In genomic region chr4:62742885-62743760, GRCm38 (mm10) we compare ENCODE assay signal across 14 mouse cellular contexts.
DNase-seq lines count a peak whose midpoint lies in the region; ATAC-seq lines count a peak whose summit lies in the region.
"Had no signal": no experiment of that assay in that cellular context is flagged by ENCODE, and none has a peak within 500 bp of the region (broad histone marks: within the 10 kb centered on the region; RNA-seq: fewer than 3 reads in every experiment).

No protein-coding gene starts in this region.

- no peak for ATAC-seq in intestine, embryonic 14.5 days (replicated peaks; ENCODE audit: low FRiP score, low TSS enrichment, low read depth)
- ATAC-seq in intestine, embryonic 16.5 days = no peak
- no peak for ATAC-seq in neural tube, embryonic 13.5 days (ENCODE audit: low read depth)
- ATAC-seq in stomach, embryonic 16.5 days (ENCODE audit: insufficient read depth, low FRiP score) = no peak

- no peaks in the 10 kb centered on the region for H3K27me3 ChIP-seq in intestine, embryonic 14.5 days (replicated peaks; ENCODE audit: control insufficient read depth, insufficient read depth, low read length)
- H3K27me3 ChIP-seq in intestine, embryonic 16.5 days (replicated peaks; ENCODE audit: control insufficient read depth, insufficient read depth, low read length) = no peaks in the 10 kb centered on the region
- no peaks in the 10 kb centered on the region for H3K27me3 ChIP-seq in neural tube, embryonic 13.5 days
- H3K27me3 ChIP-seq in stomach, embryonic 16.5 days (ENCODE audit: control insufficient read depth, insufficient read depth, low read length) = no peaks in the 10 kb centered on the region

- H3K4me2 ChIP-seq in intestine, embryonic 14.5 days (ENCODE audit: low read length) = no peak overlapping the region
- H3K4me2 ChIP-seq in intestine, embryonic 16.5 days (ENCODE audit: low read depth, low read length) = no peak overlapping the region
- no peak overlapping the region for H3K4me2 ChIP-seq in neural tube, embryonic 13.5 days
- H3K4me2 ChIP-seq in stomach, embryonic 16.5 days (ENCODE audit: low read depth, low read length) = no peak overlapping the region
- H3K4me2 ChIP-seq: hindbrain, embryonic 14.5 days had no signal

- H3K4me3 ChIP-seq in intestine, embryonic 14.5 days (ENCODE audit: low read depth, low read length) = no peak overlapping the region
- H3K4me3 ChIP-seq in intestine, embryonic 16.5 days (ENCODE audit: low read length) = no peak overlapping the region
- no peak overlapping the region for H3K4me3 ChIP-seq in neural tube, embryonic 13.5 days
- H3K4me3 ChIP-seq in stomach, embryonic 16.5 days (replicated peaks; ENCODE audit: low read length) = no peak overlapping the region
- H3K4me3 ChIP-seq: myocyte had no signal

- DNase-seq in embryo, embryonic 11 days = peak; percentile 39
- no peak for DNase-seq in embryo, embryonic 10.5 days (ENCODE audit: low spot score)
- DNase-seq in intestine, embryonic 14.5 days (ENCODE audit: low spot score) = no peak
- DNase-seq in neural tube, embryonic 10.5 days (ENCODE audit: extremely low spot score, low spot score) = no peak
- no peak for DNase-seq in right cerebral cortex, postnatal 4 days
- DNase-seq: B cell, adult 2 months; cerebellum, adult 9-10 months; thymus, postnatal 25 days had no signal

- H3K4me1 ChIP-seq in intestine, embryonic 14.5 days (replicated peaks; ENCODE audit: control insufficient read depth, insufficient read depth, low read length) = peaks cover 41% of the 10 kb centered on the region
- peaks cover 33% of the 10 kb centered on the region for H3K4me1 ChIP-seq in intestine, embryonic 16.5 days (ENCODE audit: control insufficient read depth, insufficient read depth, low read length)
- H3K4me1 ChIP-seq in neural tube, embryonic 13.5 days (replicated peaks) = peaks cover 42% of the 10 kb centered on the region
- H3K4me1 ChIP-seq in stomach, embryonic 16.5 days (ENCODE audit: control insufficient read depth, insufficient read depth, low read length) = peaks cover 44% of the 10 kb centered on the region

- peak overlapping the region; percentile 33; the same call in 1 of the 2 replicates for H3K27ac ChIP-seq in intestine, embryonic 14.5 days (ENCODE audit: low read depth)
- H3K27ac ChIP-seq in intestine, embryonic 16.5 days (ENCODE audit: low read length) = no peak overlapping the region
- H3K27ac ChIP-seq in neural tube, embryonic 13.5 days (replicated peaks) = 0 out of 2 replicates have a peak overlapping the region, but pooled peaks have one; percentile 46
- H3K27ac ChIP-seq in stomach, embryonic 16.5 days (ENCODE audit: low read length) = no peak overlapping the region
- H3K27ac ChIP-seq: hindbrain, embryonic 14.5 days; macrophage had no signal

- no peaks in the 10 kb centered on the region for H3K9me3 ChIP-seq in intestine, embryonic 14.5 days (ENCODE audit: control insufficient read depth, low read length)
- H3K9me3 ChIP-seq in intestine, embryonic 16.5 days (ENCODE audit: control insufficient read depth, low read length) = no peaks in the 10 kb centered on the region
- H3K9me3 ChIP-seq in neural tube, embryonic 13.5 days = no peaks in the 10 kb centered on the region
- no peaks in the 10 kb centered on the region for H3K9me3 ChIP-seq in stomach, embryonic 16.5 days (replicated peaks; ENCODE audit: control insufficient read depth, low read length)

- no peaks in the 10 kb centered on the region for H3K36me3 ChIP-seq in intestine, embryonic 14.5 days (ENCODE audit: control insufficient read depth, insufficient read depth, low read length)
- no peaks in the 10 kb centered on the region for H3K36me3 ChIP-seq in intestine, embryonic 16.5 days (ENCODE audit: control insufficient read depth, insufficient read depth, low read length)
- H3K36me3 ChIP-seq in neural tube, embryonic 13.5 days = no peaks in the 10 kb centered on the region
- H3K36me3 ChIP-seq in stomach, embryonic 16.5 days (ENCODE audit: control insufficient read depth, insufficient read depth, low read length) = no peaks in the 10 kb centered on the region

- no peak overlapping the region for H3K9ac ChIP-seq in intestine, embryonic 14.5 days (ENCODE audit: low read length)
- no peak overlapping the region for H3K9ac ChIP-seq in intestine, embryonic 16.5 days (ENCODE audit: low read depth, low read length)
- H3K9ac ChIP-seq in neural tube, embryonic 13.5 days = no peak overlapping the region
- H3K9ac ChIP-seq in stomach, embryonic 16.5 days (ENCODE audit: low read length) = peak overlapping the region; percentile 13; the same call in 1 of the 2 replicates
- H3K9ac ChIP-seq: hindbrain, embryonic 14.5 days had no signal

- WGBS in intestine, embryonic 14.5 days = 34% methylated on average over 14 of the region's 14 CpGs
- 43% methylated on average over 14 of the region's 14 CpGs for WGBS in intestine, embryonic 16.5 days
- WGBS in neural tube, embryonic 13.5 days = 68% methylated on average over 14 of the region's 14 CpGs
- WGBS in stomach, embryonic 16.5 days = 36% methylated on average over 14 of the region's 14 CpGs

Comparison
In these comparisons a context has a peak if more than half of its experiments do, and no peak if none do; other contexts are left out.
1. H3K27ac ChIP-seq: peak in intestine, embryonic 14.5 days (single experiment) and neural tube, embryonic 13.5 days (single experiment); none in intestine, embryonic 16.5 days (single experiment) and stomach, embryonic 16.5 days (single experiment).